In the genomic region with DNA sequence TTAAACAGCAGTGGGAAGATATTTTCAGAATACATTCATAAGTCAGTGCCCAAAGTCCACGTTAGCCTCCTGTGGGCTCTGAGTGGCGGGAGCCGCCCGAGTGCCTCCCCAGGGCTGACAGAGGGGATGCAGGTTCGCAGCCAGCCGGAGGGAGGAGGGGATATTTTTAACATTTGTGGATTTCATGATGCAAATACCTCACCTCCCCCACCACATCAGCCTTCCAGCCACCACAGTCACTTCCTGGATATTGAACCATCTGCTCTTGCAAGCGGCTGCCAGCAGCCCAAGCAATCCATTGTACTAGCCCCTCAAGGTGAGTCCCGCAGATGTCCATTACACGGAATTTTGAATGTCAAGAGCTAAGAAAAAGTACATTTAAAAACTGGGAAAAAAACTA, we compare ENCODE assay signal across 14 mouse cellular contexts.
DNase-seq lines count a peak whose midpoint lies in the region; ATAC-seq and TF ChIP-seq lines count a peak whose summit lies in the region.
"Had no signal": no experiment of that assay in that cellular context is flagged by ENCODE, and none has a peak within 500 bp of the region (broad histone marks: within the 10 kb centered on the region; RNA-seq: fewer than 3 reads in every experiment).

No protein-coding gene starts in this region.

- H3K4me1 ChIP-seq in forebrain, postnatal 0 days (ENCODE audit: insufficient read depth) = no peaks in the 10 kb centered on the region

- H3K9ac ChIP-seq in forebrain, postnatal 0 days = no peak overlapping the region
- H3K9ac ChIP-seq: hindbrain, embryonic 13.5 days had no signal

- 95% methylated on average over 9 of the region's 9 CpGs for WGBS in forebrain, postnatal 0 days

- no peaks in the 10 kb centered on the region for H3K27me3 ChIP-seq in forebrain, postnatal 0 days (ENCODE audit: insufficient read depth, low read length)
- H3K27me3 ChIP-seq: hindbrain, embryonic 13.5 days had no signal

- TF ChIP-seq CTCF in forebrain, postnatal 0 days (IDR thresholded peaks at IDR 0.05; ENCODE audit: low read depth) = no peak

- DNase-seq in CD4-positive helper T cell, adult 2 months (ENCODE audit: low read depth, low spot score) = peak; percentile 69
- peak; percentile 41 to 53 for DNase-seq in CD8-positive naive resting alpha-beta T cell, adult 2 months (ENCODE audit: low read depth in 2 of 2, low spot score in 2 of 2)
- peak; percentile 78 for DNase-seq in induced T-regulatory cell, adult 2 months (ENCODE audit: low read depth)
- no peak for DNase-seq in forebrain, postnatal 0 days
- no peak for DNase-seq in spleen, postnatal 4 days (ENCODE audit: low spot score in 2 of 2)
- no peak for DNase-seq in lung, postnatal 36 days
- DNase-seq: cerebellum, postnatal 14 days; heart, adult 18-20 months; kidney, adult 18-20 months; midbrain, embryonic 14.5 days had no signal

- ATAC-seq in megakaryocyte, adult 5-6 weeks (ENCODE audit: poor library complexity, severe bottlenecking) = 0 out of 2 replicates have a peak, but pooled peaks have one; percentile 19
- ATAC-seq in forebrain, postnatal 0 days = no peak
- no peak for ATAC-seq in cerebellum, adult (ENCODE audit: insufficient number of reproducible peaks, low FRiP score, low TSS enrichment)

- no peak overlapping the region for H3K27ac ChIP-seq in forebrain, postnatal 0 days (ENCODE audit: low read depth, low read length)
- H3K27ac ChIP-seq: forebrain, embryonic 10.5 days; hindbrain, embryonic 13.5 days had no signal

- H3K9me3 ChIP-seq in forebrain, postnatal 0 days (ENCODE audit: low read length) = no peaks in the 10 kb centered on the region

- no peaks in the 10 kb centered on the region for H3K36me3 ChIP-seq in forebrain, postnatal 0 days (ENCODE audit: insufficient read depth)
- H3K36me3 ChIP-seq: forebrain, embryonic 10.5 days had no signal

- H3K4me3 ChIP-seq in forebrain, postnatal 0 days (ENCODE audit: low read depth, low read length) = no peak overlapping the region
- H3K4me3 ChIP-seq: forebrain, embryonic 10.5 days; hindbrain, embryonic 13.5 days had no signal

- no peak overlapping the region for H3K4me2 ChIP-seq in forebrain, postnatal 0 days (ENCODE audit: low read depth)
- H3K4me2 ChIP-seq: hindbrain, embryonic 13.5 days had no signal

Comparison
In these comparisons a context has a peak if more than half of its experiments do, and no peak if none do; other contexts are left out.
1. DNase-seq: peak in CD4-positive helper T cell, adult 2 months (single experiment), CD8-positive naive resting alpha-beta T cell, adult 2 months (2 of 2) and induced T-regulatory cell, adult 2 months (single experiment); none in forebrain, postnatal 0 days (single experiment), spleen, postnatal 4 days (0 of 2) and lung, postnatal 36 days (single experiment).